Mouse (Mus musculus): ENCODE data around the gene Has3. TPM values are rescaled to one million over a fixed set of nuclear protein-coding genes. Genes with fewer than 3 reads are reported as not detected.

Has3 gene
- polyA plus RNA-seq (2015; fragmentation: Nextera tagmentation; extraction: Ambion mirVana) = 1.2 and 1.5 TPM in 2 replicates

- H3K4me1 ChIP-seq = peaks cover 41% of the 10 kb centered on the region
- H3K27me3 ChIP-seq = peaks cover 42% of the 10 kb centered on the region
- ATAC-seq (replicated peaks; ENCODE audit: low FRiP score) = no peak
- H3K9ac ChIP-seq = peak within 1 kb of the TSS; percentile 70
- peaks cover 13% of the 10 kb centered on the region for H3K36me3 ChIP-seq
- no peaks in the 10 kb centered on the region for H3K9me3 ChIP-seq (replicated peaks)
- peak within 1 kb of the TSS; percentile 28 for H3K27ac ChIP-seq
- peak within 1 kb of the TSS; percentile 98 for H3K4me2 ChIP-seq
- WGBS = 1% methylated on average over 18 of the region's 18 CpGs
- peak within 1 kb of the TSS; percentile 61 for H3K4me3 ChIP-seq (replicated peaks)
Measured at GRCm38 (mm10) chr8:106870051-106870450, at the start of gene Has3. TSS of gene Has3 (plus strand) at chr8:106870242.

GRCm38 (mm10) chr8:106820553-106821515, 49.2 kb upstream of the Has3 start:
- ATAC-seq (replicated peaks; ENCODE audit: low FRiP score) = peak; percentile 67
- Histone ChIP-seq H3K27me3 (no peaks in the 10 kb centered on the region), H3K9ac (no peak overlapping the region), H3K27ac (peak overlapping the region; percentile 74), H3K4me3 (replicated peaks) (no peak overlapping the region), H3K9me3 (replicated peaks) (no peaks in the 10 kb centered on the region), H3K4me1 (peaks cover 33% of the 10 kb centered on the region), H3K36me3 (peaks cover 7% of the 10 kb centered on the region), H3K4me2 (no peak overlapping the region)
- 47% methylated on average over 14 of the region's 14 CpGs for WGBS

- Histone ChIP-seq H3K27me3 (no peaks in the 10 kb centered on the region), H3K4me3 (replicated peaks) (no peak overlapping the region), H3K4me2 (no peak overlapping the region), H3K9ac (no peak overlapping the region), H3K9me3 (replicated peaks) (no peaks in the 10 kb centered on the region), H3K36me3 (peaks cover 8% of the 10 kb centered on the region; the same call in 1 of the 2 replicates), H3K4me1 (no peaks in the 10 kb centered on the region), H3K27ac (no peak overlapping the region)
- no peak for ATAC-seq (replicated peaks; ENCODE audit: low FRiP score)
- WGBS = 87% methylated on average over 6 of the region's 6 CpGs
Measured at GRCm38 (mm10) chr8:106828921-106829320, 41.1 kb upstream of the Has3 start.

- no peak for ATAC-seq (replicated peaks; ENCODE audit: low FRiP score)
- Histone ChIP-seq H3K4me1 (no peaks in the 10 kb centered on the region), H3K9ac (no peak overlapping the region), H3K27me3 (no peaks in the 10 kb centered on the region), H3K27ac (no peak overlapping the region), H3K9me3 (replicated peaks) (no peaks in the 10 kb centered on the region), H3K36me3 (peaks cover 8% of the 10 kb centered on the region; the same call in 1 of the 2 replicates), H3K4me3 (replicated peaks) (no peak overlapping the region), H3K4me2 (no peak overlapping the region)
- WGBS = 86% methylated on average over 5 of the region's 5 CpGs
Measured at GRCm38 (mm10) chr8:106829526-106830045, 40.5 kb upstream of the Has3 start.

GRCm38 (mm10) chr8:106834899-106835298, 35.1 kb upstream of the Has3 start:
- H3K36me3 ChIP-seq = peaks cover 1% of the 10 kb centered on the region; the same call in 1 of the 2 replicates
- peaks cover 13% of the 10 kb centered on the region for H3K4me1 ChIP-seq
- H3K27ac ChIP-seq = no peak overlapping the region
- no peak overlapping the region for H3K4me3 ChIP-seq (replicated peaks)
- H3K9me3 ChIP-seq (replicated peaks) = no peaks in the 10 kb centered on the region
- no peak overlapping the region for H3K4me2 ChIP-seq
- no peaks in the 10 kb centered on the region for H3K27me3 ChIP-seq
- no peak overlapping the region for H3K9ac ChIP-seq
- WGBS = 64% methylated on average over 1 of the region's 1 CpGs
- ATAC-seq (replicated peaks; ENCODE audit: low FRiP score) = no peak

- Histone ChIP-seq H3K9me3 (replicated peaks) (no peaks in the 10 kb centered on the region), H3K4me2 (no peak overlapping the region), H3K27ac (no peak overlapping the region), H3K27me3 (no peaks in the 10 kb centered on the region), H3K4me1 (peaks cover 18% of the 10 kb centered on the region), H3K9ac (no peak overlapping the region), H3K4me3 (replicated peaks) (no peak overlapping the region), H3K36me3 (no peaks in the 10 kb centered on the region)
- WGBS = 60% methylated on average over 6 of the region's 6 CpGs
- no peak for ATAC-seq (replicated peaks; ENCODE audit: low FRiP score)
Measured at GRCm38 (mm10) chr8:106836525-106836924, 33.5 kb upstream of the Has3 start.

- no peaks in the 10 kb centered on the region for H3K9me3 ChIP-seq (replicated peaks)
- ATAC-seq (replicated peaks; ENCODE audit: low FRiP score) = no peak
- H3K27me3 ChIP-seq = no peaks in the 10 kb centered on the region
- H3K4me3 ChIP-seq (replicated peaks) = no peak overlapping the region
- WGBS = 69% methylated on average over 6 of the region's 6 CpGs
- peak overlapping the region; percentile 72; the same call in 1 of the 2 replicates for H3K27ac ChIP-seq
- no peak overlapping the region for H3K4me2 ChIP-seq
- no peak overlapping the region for H3K9ac ChIP-seq
- H3K4me1 ChIP-seq = peaks cover 18% of the 10 kb centered on the region
- H3K36me3 ChIP-seq = peaks cover 8% of the 10 kb centered on the region
Measured at GRCm38 (mm10) chr8:106838803-106839202, 31.2 kb upstream of the Has3 start.

- 37% methylated on average over 11 of the region's 11 CpGs for WGBS
- H3K27ac ChIP-seq = peak overlapping the region; percentile 72
- H3K27me3 ChIP-seq = no peaks in the 10 kb centered on the region
Measured at GRCm38 (mm10) chr8:106839209-106840001, 30.6 kb upstream of the Has3 start.

GRCm38 (mm10) chr8:106850034-106850433, 20.0 kb upstream of the Has3 start:
- peaks cover 13% of the 10 kb centered on the region for H3K36me3 ChIP-seq
- no peak overlapping the region for H3K27ac ChIP-seq
- H3K9me3 ChIP-seq (replicated peaks) = no peaks in the 10 kb centered on the region
- no peak overlapping the region for H3K9ac ChIP-seq
- H3K4me3 ChIP-seq (replicated peaks) = no peak overlapping the region
- H3K4me2 ChIP-seq = no peak overlapping the region
- WGBS = 85% methylated on average over 10 of the region's 10 CpGs
- no peak for ATAC-seq (replicated peaks; ENCODE audit: low FRiP score)
- H3K4me1 ChIP-seq = peaks cover 11% of the 10 kb centered on the region
- no peaks in the 10 kb centered on the region for H3K27me3 ChIP-seq

More at GRCm38 (mm10) chr8:106839209-106840001, 30.6 kb upstream of the Has3 start:
- no peak for ATAC-seq (replicated peaks; ENCODE audit: low FRiP score)
- peak overlapping the region; percentile 24; the same call in 1 of the 2 replicates for H3K4me2 ChIP-seq
- no peak overlapping the region for H3K4me3 ChIP-seq (replicated peaks)
- H3K9ac ChIP-seq = no peak overlapping the region
- H3K36me3 ChIP-seq = peaks cover 12% of the 10 kb centered on the region
- H3K4me1 ChIP-seq = peaks cover 18% of the 10 kb centered on the region
- no peaks in the 10 kb centered on the region for H3K9me3 ChIP-seq (replicated peaks)

- Histone ChIP-seq H3K9ac (no peak overlapping the region), H3K27ac (peak overlapping the region; percentile 76), H3K36me3 (peaks cover 13% of the 10 kb centered on the region), H3K9me3 (replicated peaks) (no peaks in the 10 kb centered on the region), H3K27me3 (no peaks in the 10 kb centered on the region), H3K4me3 (replicated peaks) (no peak overlapping the region), H3K4me2 (no peak overlapping the region), H3K4me1 (peaks cover 14% of the 10 kb centered on the region)
- ATAC-seq (replicated peaks; ENCODE audit: low FRiP score) = peak; percentile 77
- 32% methylated on average over 8 of the region's 8 CpGs for WGBS
Measured at GRCm38 (mm10) chr8:106854534-106855241, 15.4 kb upstream of the Has3 start.

- Histone ChIP-seq H3K4me3 (replicated peaks) (no peak overlapping the region), H3K9me3 (replicated peaks) (no peaks in the 10 kb centered on the region), H3K27ac (peak overlapping the region; percentile 76), H3K4me1 (peaks cover 14% of the 10 kb centered on the region), H3K36me3 (peaks cover 10% of the 10 kb centered on the region), H3K9ac (no peak overlapping the region), H3K27me3 (no peaks in the 10 kb centered on the region), H3K4me2 (no peak overlapping the region)
- ATAC-seq (replicated peaks; ENCODE audit: low FRiP score) = peak; percentile 52; the same call in 1 of the 2 replicates
- WGBS = 69% methylated on average over 3 of the region's 3 CpGs
Measured at GRCm38 (mm10) chr8:106855242-106855562, 14.8 kb upstream of the Has3 start.

All from kidney, embryonic 15.5 days (tissue).